9 mouse cellular contexts compared by ENCODE assay signal in genomic region chr9:49873550-49873949, GRCm38 (mm10).
DNase-seq lines count a peak whose midpoint lies in the region; ATAC-seq and TF ChIP-seq lines count a peak whose summit lies in the region.
"Had no signal": no experiment of that assay in that cellular context is flagged by ENCODE, and none has a peak within 500 bp of the region (broad histone marks: within the 10 kb centered on the region; RNA-seq: fewer than 3 reads in every experiment).

No protein-coding gene starts in this region.

- H3K27me3 ChIP-seq in heart, embryonic 15.5 days: no peaks in the 10 kb centered on the region
- H3K27me3 ChIP-seq in heart, adult 2 months (ENCODE audit: control insufficient read depth, insufficient read depth, low read length): no peaks in the 10 kb centered on the region
- no peaks in the 10 kb centered on the region for H3K27me3 ChIP-seq in forebrain, embryonic 11.5 days (ENCODE audit: control insufficient read depth, insufficient read depth, low read length)
- no peaks in the 10 kb centered on the region for H3K27me3 ChIP-seq in intestine, embryonic 15.5 days (replicated peaks)
- no peaks in the 10 kb centered on the region for H3K27me3 ChIP-seq in limb, embryonic 12.5 days
- H3K27me3 ChIP-seq: liver, embryonic 15.5 days had no signal

- ATAC-seq in heart, embryonic 15.5 days (replicated peaks; ENCODE audit: insufficient number of reproducible peaks, insufficient read depth, low FRiP score, low read depth): peak; percentile 42
- peak; percentile 95 for ATAC-seq in forebrain, embryonic 11.5 days (replicated peaks; ENCODE audit: low FRiP score)
- ATAC-seq in intestine, embryonic 15.5 days: peak; percentile 86
- ATAC-seq in limb, embryonic 12.5 days (ENCODE audit: insufficient number of reproducible peaks, insufficient read depth, low FRiP score, low TSS enrichment, low read depth): peak; percentile 75
- no peak for ATAC-seq in megakaryocyte-erythroid progenitor cell, adult 5-6 weeks (replicated peaks; ENCODE audit: low FRiP score, low TSS enrichment, poor library complexity, severe bottlenecking)

- H3K4me2 ChIP-seq in heart, embryonic 15.5 days: peak overlapping the region; percentile 37
- H3K4me2 ChIP-seq in forebrain, embryonic 11.5 days (ENCODE audit: low read depth, low read length, severe bottlenecking): peak overlapping the region; percentile 43
- peak overlapping the region; percentile 41 for H3K4me2 ChIP-seq in intestine, embryonic 15.5 days (replicated peaks)
- H3K4me2 ChIP-seq in limb, embryonic 12.5 days: peak overlapping the region; percentile 48
- H3K4me2 ChIP-seq: liver, embryonic 15.5 days had no signal

- no peaks in the 10 kb centered on the region for H3K9me3 ChIP-seq in heart, embryonic 15.5 days (replicated peaks)
- H3K9me3 ChIP-seq in forebrain, embryonic 11.5 days (ENCODE audit: control insufficient read depth, low read length): no peaks in the 10 kb centered on the region
- H3K9me3 ChIP-seq in intestine, embryonic 15.5 days: no peaks in the 10 kb centered on the region
- H3K9me3 ChIP-seq in limb, embryonic 12.5 days: no peaks in the 10 kb centered on the region
- H3K9me3 ChIP-seq: liver, embryonic 15.5 days had no signal

- H3K36me3 ChIP-seq in heart, embryonic 15.5 days: no peaks in the 10 kb centered on the region
- H3K36me3 ChIP-seq in heart, adult 2 months (ENCODE audit: control insufficient read depth, insufficient read depth, low read length): no peaks in the 10 kb centered on the region
- H3K36me3 ChIP-seq in forebrain, embryonic 11.5 days (ENCODE audit: control insufficient read depth, insufficient read depth, low read length): no peaks in the 10 kb centered on the region
- no peaks in the 10 kb centered on the region for H3K36me3 ChIP-seq in intestine, embryonic 15.5 days
- no peaks in the 10 kb centered on the region for H3K36me3 ChIP-seq in limb, embryonic 12.5 days
- H3K36me3 ChIP-seq: liver, embryonic 15.5 days had no signal

- TF ChIP-seq POLR2A in heart, adult 2 months (IDR thresholded peaks at IDR 0.05; ENCODE audit: insufficient read depth, low read depth, low read length): no peak

- no peak for DNase-seq in heart, adult 2 months
- peak; percentile 96 for DNase-seq in brain, adult 2 months (ENCODE audit: low read depth, low spot score)
- peak; percentile 80 for DNase-seq in forebrain, embryonic 11.5 days (ENCODE audit: low spot score)
- DNase-seq in right cerebral cortex, postnatal 25 days: peak; percentile 61

- no peaks in the 10 kb centered on the region for H3K79me2 ChIP-seq in heart, adult 2 months (replicated peaks; ENCODE audit: control insufficient read depth, insufficient read depth, low read length)

- H3K4me1 ChIP-seq in heart, embryonic 15.5 days (replicated peaks): peaks cover 12% of the 10 kb centered on the region
- no peaks in the 10 kb centered on the region for H3K4me1 ChIP-seq in heart, adult 2 months (ENCODE audit: control insufficient read depth, insufficient read depth, low read length)
- H3K4me1 ChIP-seq in forebrain, embryonic 11.5 days (replicated peaks; ENCODE audit: control insufficient read depth, insufficient read depth, low read length): no peaks in the 10 kb centered on the region
- H3K4me1 ChIP-seq in intestine, embryonic 15.5 days (replicated peaks): no peaks in the 10 kb centered on the region
- peaks cover 4% of the 10 kb centered on the region for H3K4me1 ChIP-seq in limb, embryonic 12.5 days (replicated peaks)
- H3K4me1 ChIP-seq: liver, embryonic 15.5 days had no signal

- intact Hi-C loops in heart, adult 2 months (cut with DNase I): no loop called here

- TF ChIP-seq EP300 in heart, adult 2 months (IDR thresholded peaks at IDR 0.05; ENCODE audit: insufficient read depth, low read depth, low read length): no peak

- no peak overlapping the region for H3K4me3 ChIP-seq in heart, embryonic 15.5 days
- H3K4me3 ChIP-seq in heart, adult 2 months: no peak overlapping the region
- peak overlapping the region; percentile 7; the same call in 1 of the 2 replicates for H3K4me3 ChIP-seq in forebrain, embryonic 11.5 days (ENCODE audit: low read depth, low read length)
- 0 out of 2 replicates have a peak overlapping the region, but pooled peaks have one; percentile 9 for H3K4me3 ChIP-seq in intestine, embryonic 15.5 days (replicated peaks)
- peak overlapping the region; percentile 27 for H3K4me3 ChIP-seq in limb, embryonic 12.5 days (replicated peaks)
- H3K4me3 ChIP-seq: liver, embryonic 15.5 days had no signal

- no peak overlapping the region for H3K27ac ChIP-seq in heart, embryonic 15.5 days
- no peak overlapping the region for H3K27ac ChIP-seq in heart, adult 2 months
- no peak overlapping the region for H3K27ac ChIP-seq in forebrain, embryonic 11.5 days (ENCODE audit: low read depth, low read length)
- peak overlapping the region; percentile 1; the same call in 1 of the 2 replicates for H3K27ac ChIP-seq in intestine, embryonic 15.5 days
- peak overlapping the region; percentile 8; the same call in 1 of the 2 replicates for H3K27ac ChIP-seq in limb, embryonic 12.5 days
- H3K27ac ChIP-seq: liver, embryonic 15.5 days had no signal

- no peak overlapping the region for H3K9ac ChIP-seq in heart, embryonic 15.5 days
- no peak overlapping the region for H3K9ac ChIP-seq in heart, adult 2 months (ENCODE audit: low read depth, low read length)
- H3K9ac ChIP-seq in forebrain, embryonic 11.5 days (ENCODE audit: low read length): peak overlapping the region; percentile 41; the same call in 1 of the 2 replicates
- H3K9ac ChIP-seq in intestine, embryonic 15.5 days: no peak overlapping the region
- H3K9ac ChIP-seq in limb, embryonic 12.5 days (replicated peaks): peak overlapping the region; percentile 5; the same call in 1 of the 2 replicates
- H3K9ac ChIP-seq: liver, embryonic 15.5 days had no signal

- 7% methylated on average over 3 of the region's 3 CpGs for WGBS in heart, embryonic 15.5 days
- WGBS in heart, adult 2 months: 59% methylated on average over 3 of the region's 3 CpGs
- 1% methylated on average over 3 of the region's 3 CpGs for WGBS in forebrain, embryonic 11.5 days
- 13% methylated on average over 3 of the region's 3 CpGs for WGBS in intestine, embryonic 15.5 days
- 6% methylated on average over 3 of the region's 3 CpGs for WGBS in limb, embryonic 12.5 days

- no peak for TF ChIP-seq CTCF in heart, adult 2 months (IDR thresholded peaks at IDR 0.05)

Comparison
In these comparisons a context has a peak if more than half of its experiments do, and no peak if none do; other contexts are left out.
1. H3K27ac ChIP-seq: peak in intestine, embryonic 15.5 days (single experiment) and limb, embryonic 12.5 days (single experiment); none in heart, embryonic 15.5 days (single experiment), heart, adult 2 months (single experiment) and forebrain, embryonic 11.5 days (single experiment).
2. H3K4me3 ChIP-seq: peak in forebrain, embryonic 11.5 days (single experiment), intestine, embryonic 15.5 days (single experiment) and limb, embryonic 12.5 days (single experiment); none in heart, embryonic 15.5 days (single experiment) and heart, adult 2 months (single experiment).
3. H3K9ac ChIP-seq: peak in forebrain, embryonic 11.5 days (single experiment) and limb, embryonic 12.5 days (single experiment); none in heart, embryonic 15.5 days (single experiment), heart, adult 2 months (single experiment) and intestine, embryonic 15.5 days (single experiment).
4. DNase-seq: peak in brain, adult 2 months (single experiment), forebrain, embryonic 11.5 days (single experiment) and right cerebral cortex, postnatal 25 days (single experiment); none in heart, adult 2 months (0 of 2).
5. Peak in every context shown above with its lines, with median percentiles within 50 percentile points of each other: H3K4me2 ChIP-seq.